Mouse (Mus musculus) cerebral cortex, adult 2 months (tissue): ENCODE results near the gene Ypel5.

Experiments
- WGBS: fragments of 180-500 bp; shearing (Covaris S2); methylation state at CpG from one replicate; pipeline ENCODE4 v1.1.7; 2018; 5-methylcytosine and 5-hydroxymethylcytosine counted together

The Ypel5 gene

DNA sequence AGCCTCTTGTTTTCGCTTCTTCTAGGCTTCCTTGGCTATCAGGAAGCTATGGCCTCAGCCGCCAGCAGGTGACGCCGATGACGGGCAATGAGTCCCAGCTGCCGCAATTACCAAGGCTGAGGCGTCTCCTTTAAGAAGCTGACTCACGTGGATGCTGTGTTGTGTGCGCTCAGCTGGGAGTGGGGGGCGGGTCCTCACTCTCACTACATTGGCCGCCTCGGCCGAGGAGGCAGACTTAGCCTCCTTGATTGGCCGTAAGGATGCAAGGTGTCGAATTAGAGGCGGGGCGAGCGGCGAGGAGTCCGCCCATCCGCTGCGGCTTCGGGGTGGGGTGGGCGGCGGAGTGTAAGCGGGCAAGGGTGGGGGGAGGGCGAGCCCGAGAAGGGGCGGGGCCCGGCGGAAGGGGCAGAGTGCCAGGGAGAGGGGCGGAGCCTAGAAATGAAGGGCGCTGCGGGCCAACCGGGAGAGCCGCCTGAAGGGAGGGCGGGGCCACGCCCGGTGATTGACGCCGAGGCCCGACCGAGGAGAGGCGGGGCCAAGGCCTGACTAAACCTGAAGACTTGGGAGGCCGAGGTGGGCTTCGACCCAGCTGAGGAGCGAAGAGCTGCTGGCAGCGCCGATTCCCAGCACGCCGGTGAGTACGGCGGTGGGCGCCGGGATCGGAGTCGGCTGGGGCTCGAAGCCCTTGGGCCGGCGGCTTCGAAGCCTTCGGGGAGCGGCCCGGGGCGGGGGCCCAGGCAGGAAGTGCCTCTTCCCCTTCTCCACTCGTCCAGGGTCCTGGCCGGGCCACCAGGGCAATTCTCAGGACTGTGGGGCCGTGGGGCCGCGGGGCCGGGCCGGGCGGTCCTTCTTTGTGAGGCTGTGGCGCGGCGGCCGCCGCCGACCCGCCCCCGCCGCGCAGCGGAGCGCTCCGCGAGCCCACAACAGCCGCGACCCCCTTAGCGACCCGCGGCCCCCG is at the start of gene Ypel5:
Ypel5 (plus strand) TSS at position 296 of the 958 bp plus-strand sequence.
- under 1% methylated on average over 79 of the region's 93 CpGs for WGBS

DNA sequence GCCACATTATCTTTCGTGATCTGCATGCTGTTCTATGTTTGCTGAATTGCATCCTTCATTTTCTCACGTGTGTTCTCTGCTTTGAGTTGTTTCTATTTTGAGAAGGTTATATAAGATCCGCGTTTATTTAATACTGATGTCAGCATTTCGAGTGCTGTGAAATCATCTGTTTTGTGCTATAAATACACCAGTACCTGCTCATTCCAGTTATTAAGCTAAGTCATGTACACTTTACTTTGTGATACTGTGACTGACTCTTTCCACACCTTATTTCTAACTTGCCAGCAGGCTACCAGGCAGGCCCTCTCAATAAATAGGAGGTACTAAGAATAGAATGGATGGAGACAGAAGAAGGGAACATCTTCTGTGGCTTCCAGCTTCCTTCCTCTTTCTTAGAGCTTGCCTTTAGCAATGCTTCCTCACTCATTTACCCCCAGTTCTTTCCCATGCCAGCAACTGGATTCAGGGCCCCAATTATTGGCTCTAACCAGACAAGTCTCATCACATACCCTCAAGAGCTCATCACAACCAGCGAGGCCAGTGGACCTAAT is 48.3 kb upstream of the Ypel5 start:
- WGBS = 56% methylated on average over 6 of the region's 6 CpGs

DNA sequence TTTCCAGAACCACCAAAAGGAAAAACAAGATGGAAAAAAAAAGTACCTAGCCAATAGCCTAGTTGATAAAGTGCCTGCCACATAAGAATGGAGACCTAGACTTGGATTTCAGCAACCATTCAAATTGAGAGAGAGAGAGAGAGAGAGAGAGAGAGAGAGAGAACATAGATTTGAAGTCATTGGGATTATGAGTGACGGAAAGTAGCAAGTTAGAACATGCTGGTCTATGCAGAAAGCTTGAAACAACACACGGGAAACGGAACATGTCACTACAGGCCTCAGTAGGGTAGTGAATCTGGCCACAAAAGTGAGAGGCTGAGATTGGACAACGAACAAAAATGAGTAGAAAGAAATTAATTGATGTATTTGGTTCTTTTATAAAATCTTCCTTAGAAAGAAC is 43.0 kb upstream of the Ypel5 start:
- WGBS = 96% methylated on average over 4 of the region's 4 CpGs

DNA sequence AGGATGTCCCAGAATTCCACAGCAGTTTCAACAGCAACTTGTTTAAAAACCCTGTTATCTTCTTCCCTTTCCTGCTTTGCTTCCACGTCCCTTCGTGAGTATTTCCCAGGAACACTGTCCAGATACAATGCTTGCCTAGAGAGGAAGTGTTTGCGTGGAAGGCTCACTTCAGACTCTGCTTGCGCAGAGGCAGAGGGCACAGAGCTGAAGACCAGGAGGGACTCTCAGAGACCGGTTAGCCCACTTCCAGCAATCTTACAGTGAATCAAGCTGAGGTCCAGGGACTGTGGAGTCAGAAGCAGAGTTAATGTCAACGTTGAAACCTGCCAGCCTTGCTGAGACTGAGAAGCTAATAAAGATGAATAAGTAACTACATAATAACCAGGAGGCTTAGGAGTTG is 41.6 kb upstream of the Ypel5 start:
- WGBS = 68% methylated on average over 6 of the region's 6 CpGs

DNA sequence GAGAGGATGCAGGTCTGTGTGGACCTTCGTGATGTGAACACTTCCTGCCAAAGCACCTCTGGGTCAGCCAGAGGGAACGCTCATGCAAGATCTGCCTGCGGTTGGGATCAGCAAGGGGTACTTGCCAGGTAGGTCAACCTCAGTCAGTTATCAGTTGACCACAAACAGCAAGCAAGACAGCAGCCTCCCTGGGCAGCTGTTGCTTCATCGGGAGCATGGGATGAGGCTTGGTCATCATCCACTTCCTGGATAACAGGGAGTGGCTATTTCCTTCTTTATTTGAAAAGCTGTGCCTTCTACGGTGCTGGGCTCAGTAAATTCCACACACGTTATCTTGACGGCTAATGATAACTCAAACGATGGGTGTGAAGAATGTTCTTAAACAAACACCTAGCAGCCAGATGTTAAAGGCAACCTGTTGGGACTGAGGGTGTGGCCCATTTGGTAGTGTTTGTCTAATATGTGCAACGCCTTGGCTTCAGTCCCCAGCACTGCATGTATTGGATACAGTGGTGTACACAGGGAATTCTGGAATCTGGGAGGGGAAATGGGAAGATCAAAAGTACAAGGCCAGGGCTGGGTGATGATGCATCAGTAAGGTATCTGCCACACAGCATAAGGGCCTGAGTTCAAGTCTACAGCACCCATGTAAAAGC is 40.7 kb upstream of the Ypel5 start:
- 77% methylated on average over 9 of the region's 9 CpGs for WGBS

DNA sequence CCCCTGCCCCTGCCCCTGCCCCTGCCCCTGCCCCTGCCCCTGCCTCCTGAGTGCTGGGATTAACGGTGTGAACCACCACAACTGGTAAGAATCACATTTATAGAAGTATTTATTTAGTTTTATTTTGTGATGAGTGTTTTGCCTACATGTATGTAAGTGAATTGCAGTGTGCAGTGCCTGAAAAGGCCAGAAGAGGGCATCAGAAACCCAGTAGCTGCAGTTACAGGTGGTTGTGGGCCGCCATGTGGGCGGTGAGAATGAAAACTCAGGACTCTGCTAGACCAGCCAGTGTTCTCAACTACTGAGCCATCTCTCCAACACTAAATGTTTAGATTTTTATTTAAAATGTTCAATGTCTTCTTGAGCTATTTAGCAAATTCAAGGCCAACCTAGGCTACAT is 39.7 kb upstream of the Ypel5 start:
- 91% methylated on average over 3 of the region's 3 CpGs for WGBS

DNA sequence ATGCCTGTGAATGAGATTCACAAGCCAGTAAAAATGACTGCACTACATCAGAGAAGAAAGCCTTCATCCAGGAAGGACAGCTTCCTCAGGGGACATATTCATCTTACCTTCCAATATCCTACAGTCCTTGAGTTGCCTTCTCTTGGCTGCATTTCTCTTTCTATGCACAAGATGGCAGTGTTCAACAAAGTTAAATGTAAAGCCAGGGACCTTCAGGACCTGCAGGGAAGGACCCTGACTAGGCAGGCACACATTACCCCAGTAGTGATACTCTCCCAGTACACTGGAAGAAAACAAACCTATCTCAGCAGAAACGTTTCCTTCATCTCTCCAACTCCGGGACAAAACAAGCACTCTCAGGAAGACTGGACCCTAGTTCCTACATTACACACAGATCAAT is 38.4 kb upstream of the Ypel5 start:
- 24% methylated on average over 2 of the region's 2 CpGs for WGBS

DNA sequence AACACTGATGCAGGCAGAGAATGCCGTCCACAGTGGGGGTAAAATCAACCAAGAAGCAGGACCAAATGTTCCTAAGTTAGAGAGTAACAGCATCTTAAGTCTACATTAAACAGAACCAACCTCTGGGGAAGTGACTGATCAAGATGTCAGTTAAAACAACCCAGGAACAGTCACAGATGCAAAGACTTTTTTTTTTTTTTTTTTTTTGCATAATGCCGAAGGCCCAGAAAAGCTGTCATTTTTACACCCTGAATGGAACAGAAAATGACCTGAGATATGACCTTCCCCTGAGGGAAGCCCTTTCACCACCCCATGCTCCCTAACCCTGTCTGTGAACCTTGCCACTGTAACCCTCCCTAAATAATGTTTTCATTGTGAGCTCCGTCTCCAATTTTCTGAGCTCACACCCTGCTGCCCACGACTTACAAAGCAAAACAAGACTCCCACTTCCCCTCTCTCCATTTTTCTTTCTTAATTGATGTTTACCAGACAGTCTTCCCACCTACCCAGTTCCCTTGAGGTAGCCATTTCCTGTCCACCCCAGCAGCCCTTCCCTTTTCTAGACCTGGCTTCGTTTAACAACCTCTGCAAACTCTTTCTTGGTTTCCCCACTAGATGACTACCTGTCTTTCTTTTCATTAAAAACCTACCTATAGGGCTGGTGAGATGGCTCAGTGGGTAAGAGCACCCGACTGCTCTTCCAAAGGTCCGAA is 26.2 kb upstream of the Ypel5 start:
- WGBS = 71% methylated on average over 7 of the region's 7 CpGs

DNA sequence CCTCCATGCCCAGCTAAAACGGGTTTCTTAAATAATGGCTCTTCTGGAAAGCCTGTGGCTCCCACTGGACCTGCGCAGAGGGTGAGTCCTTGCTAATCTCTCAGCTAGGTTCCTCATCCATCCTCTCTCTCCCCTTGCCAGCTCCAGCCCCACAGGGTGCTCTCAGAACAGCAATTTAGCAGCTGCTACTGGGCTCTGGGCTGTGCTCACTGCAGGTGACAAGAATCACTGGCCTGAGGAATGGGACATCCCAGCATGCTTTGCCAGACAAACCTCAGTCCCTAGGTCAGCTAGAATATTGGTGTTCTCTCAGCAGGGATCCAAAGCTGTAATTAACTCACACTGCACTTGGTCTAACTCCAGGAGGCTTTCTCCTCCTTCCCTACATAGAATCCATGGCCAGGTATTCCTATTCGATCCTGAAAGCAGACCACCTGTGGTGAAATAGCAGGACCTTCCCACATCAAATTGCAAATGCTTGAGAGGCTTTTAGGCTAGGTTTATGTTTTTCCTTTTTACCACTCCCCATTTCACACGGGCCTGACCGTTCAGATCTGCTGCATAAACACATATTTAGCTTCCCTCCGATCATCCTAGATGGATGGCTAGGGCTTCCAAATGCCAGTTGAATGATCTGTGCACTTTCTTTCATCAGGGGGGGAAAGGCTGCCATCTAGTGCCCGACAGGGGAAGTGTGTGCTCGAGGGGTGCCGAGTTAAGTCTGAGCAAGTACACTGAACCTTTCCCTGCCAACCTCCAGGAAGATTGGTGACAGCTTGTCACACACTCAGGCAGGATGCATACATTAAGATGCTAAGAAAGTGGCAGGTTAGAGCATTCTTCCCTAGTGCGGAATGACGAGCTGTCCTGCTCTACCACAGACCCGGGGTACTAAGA is 22.6 kb upstream of the Ypel5 start:
- 13% methylated on average over 12 of the region's 12 CpGs for WGBS

DNA sequence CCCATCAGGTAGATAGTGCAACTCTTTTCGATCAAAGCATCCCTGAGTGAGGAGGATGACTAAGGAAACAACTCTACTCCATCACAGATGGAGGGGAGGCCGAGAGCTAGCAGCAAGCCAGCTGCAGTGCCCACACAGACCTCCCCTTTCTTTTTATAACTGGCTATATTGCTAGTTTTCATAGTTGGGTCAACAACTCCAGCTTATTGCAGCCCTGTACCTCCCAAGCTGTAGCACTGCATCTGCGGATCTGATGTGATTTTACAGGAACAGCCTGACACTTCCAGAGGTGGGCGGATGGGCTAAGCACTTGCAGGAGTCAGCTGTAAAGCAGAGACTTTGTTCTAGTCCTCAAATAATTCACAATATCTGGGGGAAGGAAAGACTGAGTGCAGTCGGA is 18.7 kb upstream of the Ypel5 start:
- 43% methylated on average over 5 of the region's 5 CpGs for WGBS

DNA sequence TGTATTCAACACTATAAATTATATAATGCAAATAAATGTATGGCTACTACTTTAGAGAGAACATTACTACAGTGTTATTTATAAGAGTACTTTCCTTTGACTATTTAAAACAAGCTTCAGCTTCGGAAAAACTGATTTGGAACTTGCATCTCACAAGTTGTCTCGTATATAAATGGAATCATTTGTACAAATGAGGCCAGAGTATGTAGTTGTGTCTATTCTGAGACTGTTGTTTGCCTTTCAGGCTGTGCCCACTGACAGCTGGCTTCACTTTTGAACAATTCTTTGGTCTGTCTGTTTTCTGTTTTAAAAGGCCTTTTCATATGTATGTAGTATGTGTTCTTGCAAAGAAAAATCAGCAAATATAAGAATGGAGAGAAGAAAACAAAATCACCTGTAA is 16.5 kb upstream of the Ypel5 start:
- WGBS = 39% methylated on average over 2 of the region's 2 CpGs

DNA sequence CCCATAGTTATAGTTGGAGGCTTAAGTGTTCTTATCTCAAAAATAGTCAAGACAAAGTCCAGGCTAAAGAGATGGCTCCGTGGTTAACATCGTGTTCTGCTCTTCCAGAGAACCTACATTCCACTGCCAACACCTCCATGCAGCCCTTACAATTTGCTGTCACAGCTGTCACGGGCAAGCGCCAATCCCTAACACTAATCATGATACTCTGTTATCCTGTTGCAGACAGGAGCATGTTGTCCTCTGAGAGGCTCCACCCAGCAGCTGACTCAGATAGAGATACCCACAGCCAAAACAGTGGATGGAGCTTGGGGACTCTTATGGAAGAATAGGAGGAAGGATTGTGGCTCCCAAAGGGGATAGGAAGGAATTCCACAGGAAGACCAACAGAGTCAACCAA is 15.8 kb upstream of the Ypel5 start:
- whole genome bisulfite sequencing = 35% methylated on average over 4 of the region's 4 CpGs

DNA sequence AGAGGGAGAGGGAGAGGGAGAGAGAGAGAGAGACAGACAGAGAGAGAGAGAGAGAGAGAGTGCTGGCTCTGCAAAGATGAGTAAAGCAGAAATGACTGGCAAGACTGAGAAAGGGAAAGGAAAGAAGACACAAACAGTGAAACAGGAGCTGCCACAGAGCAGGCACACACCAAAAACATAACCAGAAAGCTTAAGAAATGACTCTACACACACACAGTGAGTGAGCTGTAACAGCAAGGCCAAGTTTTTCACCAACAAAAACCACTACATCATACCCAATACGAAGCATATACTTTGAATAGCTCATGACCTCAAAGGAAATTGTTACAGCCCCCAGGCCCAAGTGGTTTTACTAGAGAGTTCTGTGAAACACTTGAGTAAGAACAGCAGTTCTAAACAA is 14.3 kb upstream of the Ypel5 start:
- WGBS = 74% methylated on average over 1 of the region's 1 CpGs

DNA sequence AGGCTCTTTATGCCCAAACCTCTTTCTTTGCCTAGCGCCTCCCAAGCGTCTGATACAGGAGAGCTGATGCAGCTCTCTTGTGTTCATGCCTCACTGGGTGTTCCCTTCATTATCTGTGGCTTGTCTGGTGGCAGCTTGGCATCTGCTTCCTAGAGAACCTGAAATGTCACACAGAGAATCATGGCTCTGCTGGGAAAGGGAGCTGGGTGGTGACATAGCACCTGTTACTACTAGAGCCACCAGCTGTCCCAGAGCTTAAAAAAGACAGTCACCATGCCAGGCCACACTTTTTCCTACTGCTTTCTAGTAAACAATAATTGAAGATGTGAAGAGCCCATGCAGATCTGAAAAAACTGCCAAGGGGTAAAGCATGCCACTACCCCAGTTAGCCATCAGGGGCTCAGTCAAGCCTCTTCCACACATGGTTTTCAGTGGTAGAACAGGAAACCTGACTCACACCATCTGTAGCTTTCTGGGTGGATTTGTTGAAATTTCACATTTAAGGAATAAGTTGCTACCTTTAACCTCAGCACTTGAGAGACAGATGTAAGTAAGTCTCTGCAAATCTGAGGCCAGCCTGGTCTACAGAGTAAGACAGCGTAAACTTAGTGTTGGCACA is 9.2 kb upstream of the Ypel5 start:
- 95% methylated on average over 3 of the region's 3 CpGs for WGBS

DNA sequence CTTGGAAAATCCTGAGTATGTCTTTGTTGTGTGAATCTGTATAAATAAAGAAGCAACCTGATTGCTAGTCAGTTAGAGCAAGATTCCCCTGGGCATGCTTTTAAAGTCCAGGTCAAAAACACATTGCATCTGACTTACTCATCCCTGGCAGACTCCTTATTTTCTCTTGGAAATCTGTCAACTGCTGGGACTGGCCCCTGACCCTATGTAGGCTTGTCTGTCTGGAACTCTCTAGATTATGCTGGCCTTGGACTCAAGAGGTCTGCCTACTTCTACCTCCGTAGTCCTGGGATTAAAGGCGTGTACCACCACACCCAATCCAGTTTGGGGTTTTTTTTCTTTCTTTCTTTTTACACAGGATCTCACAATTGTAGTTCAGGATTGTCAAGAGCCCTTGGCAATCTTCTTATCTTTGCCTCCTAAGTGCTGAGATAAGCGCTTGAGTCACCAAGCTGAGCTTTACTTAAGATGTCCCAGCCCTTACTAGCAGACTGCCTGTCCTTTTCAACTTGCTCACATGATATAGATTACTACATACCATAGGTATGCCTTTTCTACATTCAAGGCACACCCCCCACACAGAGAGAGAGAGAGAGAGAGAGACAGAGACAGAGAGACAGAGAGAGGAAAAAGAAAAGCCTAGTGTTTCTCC is 8.1 kb upstream of the Ypel5 start:
- 92% methylated on average over 3 of the region's 3 CpGs for WGBS

DNA sequence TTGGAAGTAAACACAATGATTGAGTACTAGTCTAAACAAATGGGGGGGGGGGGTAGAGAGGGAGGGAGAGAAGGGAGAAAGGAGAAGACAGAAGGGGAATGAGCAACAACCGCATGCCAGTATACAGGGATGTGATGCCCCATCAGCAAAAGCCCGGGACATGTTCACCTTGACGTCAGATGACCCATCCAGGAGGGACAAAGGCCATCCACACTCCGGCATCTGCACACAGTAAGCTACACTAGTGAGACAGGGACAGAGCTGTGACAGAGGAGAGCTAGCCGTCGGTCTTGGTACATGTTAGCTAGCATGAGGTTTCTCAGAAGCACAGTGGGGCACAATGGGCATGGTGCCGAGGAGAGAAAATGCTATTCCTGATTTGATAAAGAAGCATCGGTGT is 7.6 kb upstream of the Ypel5 start:
- WGBS = 83% methylated on average over 8 of the region's 8 CpGs

DNA sequence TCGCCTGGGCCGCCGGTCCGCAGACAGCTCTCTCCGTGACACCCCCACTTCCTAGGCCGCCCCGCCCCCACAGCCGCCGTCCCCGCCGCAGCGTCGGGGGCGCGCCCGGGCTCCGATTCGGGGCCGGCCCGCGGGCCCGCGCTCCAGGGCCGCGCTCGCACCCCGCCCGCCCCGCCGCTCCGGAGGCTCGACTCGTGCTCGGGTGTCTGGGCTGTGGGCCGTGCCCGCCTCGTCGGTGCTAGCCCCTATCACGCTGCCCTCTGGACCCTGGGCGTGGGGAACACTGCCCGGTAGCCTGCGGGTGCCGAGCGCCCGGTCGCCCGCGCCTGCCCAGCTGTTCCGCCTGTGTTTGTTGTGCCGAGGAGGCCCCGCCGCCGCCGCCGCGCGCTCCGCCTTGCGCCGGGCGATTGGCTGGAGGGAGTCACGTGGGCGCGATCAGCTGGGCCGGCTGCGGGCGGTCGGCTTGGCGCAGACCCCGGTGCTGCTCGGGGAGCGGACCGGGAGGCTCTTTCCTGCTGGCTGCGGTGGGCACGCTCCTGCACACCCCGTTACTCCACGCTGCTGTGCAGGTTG is 973 bp downstream of the Ypel5 start:
- WGBS = under 1% methylated on average over 74 of the region's 77 CpGs

DNA sequence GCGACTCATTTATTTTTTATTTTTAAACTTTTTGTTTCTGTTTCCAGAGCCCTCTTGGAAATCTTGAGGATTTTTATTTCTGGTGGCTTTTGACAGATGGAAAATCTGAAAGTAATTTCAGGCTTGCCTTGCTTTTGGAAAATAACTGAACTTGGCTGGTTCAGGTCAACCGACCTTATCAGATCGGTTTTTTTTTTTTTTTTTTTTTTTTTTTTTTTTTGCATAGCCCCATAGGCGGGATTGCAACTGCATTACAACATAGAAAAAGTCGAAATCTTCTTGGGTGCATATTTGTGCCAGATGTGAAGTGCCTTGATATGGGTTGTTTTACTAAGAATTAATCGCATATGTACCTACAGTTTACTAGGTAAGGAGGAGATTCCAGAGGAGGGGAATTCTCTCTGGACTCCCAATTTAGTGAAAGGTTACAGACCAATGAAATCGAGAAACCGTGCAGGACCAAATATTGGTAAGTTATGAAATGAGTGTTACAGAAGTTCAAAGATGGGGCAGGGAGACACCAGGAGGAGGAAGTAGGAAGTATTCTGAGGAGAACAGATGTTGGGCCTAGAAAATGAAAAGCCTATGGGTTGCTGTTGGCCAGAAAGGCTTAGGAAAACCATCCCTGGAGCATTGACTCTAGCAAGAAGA is 1.7 kb downstream of the Ypel5 start:
- 14% methylated on average over 8 of the region's 8 CpGs for WGBS

DNA sequence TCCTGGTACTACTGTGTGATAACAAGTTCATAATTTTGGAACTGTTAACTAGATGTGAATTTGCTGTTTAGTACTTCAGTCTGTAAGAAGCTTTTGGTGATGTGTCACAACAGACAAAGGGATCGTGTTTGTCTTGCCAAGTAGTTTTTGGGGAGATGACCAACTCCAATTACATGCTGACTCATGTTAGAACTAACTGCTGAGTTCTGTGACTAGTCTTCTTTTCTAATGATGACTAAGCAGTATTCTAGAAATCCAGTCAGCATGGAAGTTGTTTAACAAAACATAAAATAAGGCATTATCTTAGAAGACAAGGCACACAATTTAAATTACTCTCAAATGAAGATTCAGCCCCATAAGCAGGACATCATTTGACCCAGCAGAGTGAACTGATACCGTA is 2.7 kb downstream of the Ypel5 start:
- 57% methylated on average over 2 of the region's 2 CpGs for WGBS
